9 mouse cellular contexts compared by ENCODE assay signal in the genomic region with DNA sequence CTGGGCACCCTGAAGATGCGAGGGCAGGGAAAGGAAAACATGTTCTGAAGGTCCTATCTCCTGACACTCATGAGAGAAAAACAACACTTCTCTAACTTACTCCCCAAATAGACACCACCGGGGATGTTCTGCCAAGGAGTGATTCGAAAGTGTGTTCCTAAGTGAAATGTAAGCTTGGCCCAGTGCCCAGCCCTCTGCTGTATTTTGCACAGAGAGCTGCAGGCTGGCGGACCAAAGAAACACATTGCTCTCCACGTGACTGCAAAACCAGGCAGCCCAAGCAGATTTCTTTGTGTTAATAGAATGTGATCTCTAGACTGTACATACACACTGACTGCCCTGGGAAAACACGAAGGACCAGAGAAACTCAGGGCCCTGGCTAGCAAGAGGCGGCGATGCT. TPM values are rescaled to one million over a fixed set of nuclear protein-coding genes. Genes with fewer than 3 reads are reported as not detected.
DNase-seq lines count a peak whose midpoint lies in the region; ATAC-seq and TF ChIP-seq lines count a peak whose summit lies in the region.
"Had no signal": no experiment of that assay in that cellular context is flagged by ENCODE, and none has a peak within 500 bp of the region (broad histone marks: within the 10 kb centered on the region; RNA-seq: fewer than 3 reads in every experiment).

No protein-coding gene starts in this region.

- no peak overlapping the region for H3K27ac ChIP-seq in cerebellum, adult 2 months (ENCODE audit: insufficient read depth, low read length)
- H3K27ac ChIP-seq in layer of hippocampus, adult 2 months = peak overlapping the region; percentile 88
- H3K27ac ChIP-seq in liver, embryonic 16.5 days (ENCODE audit: low read length) = peak overlapping the region; percentile 62
- H3K27ac ChIP-seq in olfactory bulb, adult 2 months (ENCODE audit: insufficient read depth, low read depth, low read length) = peak overlapping the region; percentile 83

- H3K4me3 ChIP-seq in cerebellum, adult 2 months (replicated peaks; ENCODE audit: insufficient read depth, low read depth, low read length) = no peak overlapping the region
- peak overlapping the region; percentile 20; the same call in 1 of the 2 replicates for H3K4me3 ChIP-seq in layer of hippocampus, adult 2 months
- H3K4me3 ChIP-seq in liver, embryonic 16.5 days (ENCODE audit: low read depth, low read length) = no peak overlapping the region
- H3K4me3 ChIP-seq in olfactory bulb, adult 2 months (ENCODE audit: insufficient read depth, low read depth, low read length) = no peak overlapping the region

- H3K9me3 ChIP-seq in liver, embryonic 16.5 days (replicated peaks; ENCODE audit: control insufficient read depth, low read length) = no peaks in the 10 kb centered on the region

- ATAC-seq in liver, embryonic 16.5 days (ENCODE audit: low read depth) = peak; percentile 84

- no peaks in the 10 kb centered on the region for H3K36me3 ChIP-seq in liver, embryonic 16.5 days (ENCODE audit: control insufficient read depth, insufficient read depth)

- no peak for TF ChIP-seq POLR2A in cerebellum, adult 2 months (IDR thresholded peaks at IDR 0.05; ENCODE audit: borderline replicate concordance, insufficient read depth, low read length)
- no peak for TF ChIP-seq POLR2A in olfactory bulb, adult 2 months (IDR thresholded peaks at IDR 0.05; ENCODE audit: insufficient read depth, low read depth, low read length)

- no peak overlapping the region for H3K9ac ChIP-seq in liver, embryonic 16.5 days (ENCODE audit: low read depth, low read length)

- H3K4me2 ChIP-seq in liver, embryonic 16.5 days (ENCODE audit: low read depth, low read length) = no peak overlapping the region

- H3K27me3 ChIP-seq in cerebellum, adult 2 months (ENCODE audit: control insufficient read depth, insufficient read depth, low read length) = no peaks in the 10 kb centered on the region
- H3K27me3 ChIP-seq in liver, embryonic 16.5 days (ENCODE audit: control insufficient read depth, insufficient read depth, low read depth, low read length) = no peaks in the 10 kb centered on the region
- H3K27me3 ChIP-seq: CH12.LX had no signal

- DNase-seq in 3T3-L1 (ENCODE audit: low read depth, low spot score) = peak; percentile 73
- DNase-seq in cerebellum, adult 2 months = peak; percentile 56 to 63
- DNase-seq in frontal cortex, postnatal 10 days (ENCODE audit: low spot score in 2 of 2) = peak; percentile 89 to 92
- DNase-seq in heart, postnatal 4 days = peak; percentile 94
- DNase-seq in layer of hippocampus, adult 2 months (ENCODE audit: low spot score in 2 of 2) = peak; percentile 92 to 94
- DNase-seq in B cell, adult 2 months = no peak

- 27% methylated on average over 8 of the region's 8 CpGs for WGBS in cerebellum, adult 2 months
- 52% methylated on average over 8 of the region's 8 CpGs for WGBS in liver, embryonic 16.5 days (ENCODE audit: insufficient replicate concordance)
- 14% methylated on average over 8 of the region's 8 CpGs for WGBS in olfactory bulb, adult 2 months

- peaks cover 7% of the 10 kb centered on the region for H3K4me1 ChIP-seq in cerebellum, adult 2 months (ENCODE audit: control insufficient read depth, insufficient read depth, low read length)
- peaks cover 12% of the 10 kb centered on the region for H3K4me1 ChIP-seq in liver, embryonic 16.5 days (ENCODE audit: control insufficient read depth, low read depth, low read length)
- peaks cover 33% of the 10 kb centered on the region for H3K4me1 ChIP-seq in olfactory bulb, adult 2 months (ENCODE audit: control insufficient read depth, insufficient read depth, low read length)

- TF ChIP-seq CTCF in cerebellum, adult 2 months (IDR thresholded peaks at IDR 0.05; ENCODE audit: borderline replicate concordance, insufficient read depth, low read depth, low read length) = no peak
- no peak for TF ChIP-seq CTCF in layer of hippocampus, adult 2 months (conservative IDR thresholded peaks at IDR 0.05)
- TF ChIP-seq CTCF in olfactory bulb, adult 2 months (IDR thresholded peaks at IDR 0.05; ENCODE audit: insufficient read depth, low read depth, low read length) = no peak

RNA-seq across cellular contexts. Expression of gene Hlf, which starts 21.1 kb away (rescaled TPM):
- 42.5 and 50.4 TPM in 2 replicates for polyA plus RNA-seq in cerebellum, adult 2 months (2012; rRNA removed)
- total RNA-seq in heart, postnatal 4 days (2021) = 10 to 100 TPM; 16.6 to 19.0 TPM
- total RNA-seq in layer of hippocampus, adult 2 months (2021) = 10 to 100 TPM; 87.7 to 88.2 TPM
- polyA plus RNA-seq in liver, embryonic 16.5 days (2015; fragmentation: Nextera tagmentation; extraction: Ambion mirVana) = 6.0 and 7.1 TPM in 2 replicates
- not detected in 2 replicates for polyA plus RNA-seq in olfactory bulb, adult 2 months (2012; ENCODE audit: insufficient read depth, insufficient read length, low replicate concordance, missing spikeins)

Comparison
In these comparisons a context has a peak if more than half of its experiments do, and no peak if none do; other contexts are left out.
1. DNase-seq: peak in 3T3-L1 (single experiment), cerebellum, adult 2 months (2 of 2), frontal cortex, postnatal 10 days (2 of 2), heart, postnatal 4 days (single experiment) and layer of hippocampus, adult 2 months (2 of 2); none in B cell, adult 2 months (0 of 2).